Mouse (Mus musculus): Measurements from ENCODE around the gene Gemin5.

Gemin5 gene

DNA sequence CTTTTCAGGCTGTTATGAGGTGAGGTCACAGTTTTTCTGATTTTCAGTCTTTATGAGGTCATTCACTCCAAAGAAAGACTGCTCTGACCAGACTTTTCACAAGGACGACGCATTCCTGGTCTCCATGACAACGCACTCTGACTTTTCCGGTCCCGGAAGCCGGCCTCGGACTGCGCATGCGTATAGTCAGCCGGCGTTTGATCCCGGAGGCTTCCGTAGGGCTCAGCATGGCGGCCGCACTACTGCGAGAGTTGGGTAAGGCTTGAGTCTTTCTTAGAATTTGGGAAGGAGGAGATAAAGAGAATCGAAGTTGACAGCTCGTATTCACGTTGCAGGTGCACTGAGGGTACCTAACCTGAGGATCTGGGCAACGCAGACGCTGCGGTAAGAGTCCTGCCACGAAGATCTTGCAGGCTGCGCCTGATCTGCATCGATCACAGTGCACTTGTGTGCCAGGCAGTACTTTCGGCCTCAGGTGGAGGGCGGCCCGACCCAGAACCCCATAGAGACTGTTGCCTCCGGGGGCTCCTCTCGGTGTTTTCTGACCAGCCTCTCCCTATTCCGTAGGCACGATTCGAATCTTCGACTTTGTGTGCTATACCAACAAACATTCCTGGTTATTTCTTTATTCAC is 3.2 kb upstream of the Gemin5 start, which contains the start of gene Mrpl22:
Mrpl22 (plus strand) TSS at position 203 of the 633 bp plus-strand sequence.
- DNase-seq (ENCODE audit: low spot score in 2 of 2), result peak; percentile 91 to 92

DNA sequence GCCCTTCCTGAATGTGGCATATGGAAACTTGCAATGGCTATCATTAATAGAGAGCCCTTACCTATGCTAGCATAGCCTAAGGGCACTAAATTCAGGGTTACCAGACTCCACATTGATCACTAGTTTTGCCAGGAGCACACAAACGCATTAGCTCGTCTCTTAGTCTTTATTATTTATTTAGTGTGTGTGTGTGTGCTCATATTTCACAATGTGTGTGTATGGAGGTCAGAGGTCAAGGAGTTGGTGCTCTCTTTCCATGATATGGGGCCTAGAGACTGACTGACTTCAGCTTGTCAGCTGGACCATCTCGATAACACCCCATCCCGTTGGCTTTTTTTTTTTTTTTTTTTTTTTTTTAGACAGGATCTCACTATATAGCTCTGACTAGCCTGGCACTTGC is 1.3 kb upstream of the Gemin5 start:
- DNase-seq (ENCODE audit: low spot score in 2 of 2), result no peak

DNA sequence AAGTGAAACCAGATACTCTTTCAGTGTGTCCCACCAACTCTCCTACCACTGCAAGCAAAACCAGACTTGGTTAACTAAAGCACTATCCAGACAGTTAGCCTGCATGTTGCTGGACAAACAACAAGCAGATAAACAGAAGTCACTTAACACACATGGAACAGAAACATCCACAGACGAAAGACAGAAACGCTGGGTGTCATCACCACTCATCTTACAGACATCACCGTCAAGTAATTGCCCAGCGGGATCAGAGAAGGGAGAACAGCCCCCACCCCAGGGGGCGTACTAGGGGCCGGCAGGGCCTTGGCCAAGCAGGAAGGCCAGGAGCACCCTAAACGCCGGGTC is 545 bp downstream of the Gemin5 start:
- no peak for DNase-seq (ENCODE audit: low spot score in 2 of 2)

DNA sequence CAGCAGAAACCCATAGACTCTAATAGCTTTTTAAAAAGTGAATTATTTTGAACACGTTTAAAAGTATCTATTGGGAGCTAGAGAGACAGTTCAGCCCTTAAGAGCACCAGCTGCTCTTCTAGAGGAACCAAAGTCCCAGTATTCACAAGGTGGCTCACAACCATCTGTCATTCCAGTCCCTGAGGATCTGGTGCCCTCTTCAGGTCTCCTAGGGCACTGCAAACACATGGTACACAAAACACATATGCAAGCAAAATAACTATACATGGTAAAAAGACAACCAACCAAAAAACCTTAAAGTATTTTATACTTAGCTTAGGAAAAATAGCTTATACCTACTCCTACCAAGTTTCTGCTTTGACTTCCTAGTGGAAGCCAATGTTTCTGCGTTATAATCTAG is 3.3 kb downstream of the Gemin5 start:
- no peak for DNase-seq (ENCODE audit: low spot score in 2 of 2)

DNA sequence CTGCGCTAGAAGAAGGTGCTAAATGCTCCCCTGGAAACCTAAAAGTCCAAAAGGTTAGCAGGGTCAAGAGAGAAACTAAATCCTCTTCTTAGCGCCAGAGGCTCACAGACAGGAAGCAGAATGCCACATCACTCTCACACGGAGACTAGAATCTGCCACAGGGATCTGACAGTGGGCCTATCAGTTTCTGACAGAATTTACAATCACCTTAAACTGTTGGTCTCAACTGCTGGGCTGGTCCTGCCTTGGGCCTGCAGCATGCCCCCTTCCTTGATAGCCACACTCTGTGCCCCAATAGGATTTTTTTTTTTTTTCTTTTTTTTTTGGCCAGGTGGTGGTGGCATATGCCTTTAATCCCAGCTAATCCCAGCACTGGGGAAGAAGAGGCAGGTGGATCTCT is 11.5 kb downstream of the Gemin5 start:
- no peak for DNase-seq (ENCODE audit: low spot score in 2 of 2)

DNA sequence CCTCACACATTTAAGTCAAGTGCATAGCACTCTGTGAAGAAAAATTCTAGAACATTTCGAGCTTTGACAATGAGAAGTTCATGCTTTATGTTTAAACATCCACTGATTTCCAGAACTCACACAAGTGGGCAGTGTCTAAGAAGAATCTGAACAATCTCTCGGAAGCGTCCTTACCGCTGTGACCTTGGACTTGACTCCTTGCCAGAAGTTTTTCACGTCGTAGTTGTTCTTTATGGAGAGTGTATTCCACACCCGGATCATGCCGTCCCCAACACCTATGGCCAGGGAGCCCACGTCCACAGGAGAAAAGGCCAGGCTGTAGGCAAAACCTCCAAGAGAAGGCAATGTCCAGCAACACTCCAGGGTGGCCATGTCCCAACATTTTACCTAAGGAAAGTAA is 12.9 kb downstream of the Gemin5 start:
- no peak for DNase-seq (ENCODE audit: low spot score in 2 of 2)

DNA sequence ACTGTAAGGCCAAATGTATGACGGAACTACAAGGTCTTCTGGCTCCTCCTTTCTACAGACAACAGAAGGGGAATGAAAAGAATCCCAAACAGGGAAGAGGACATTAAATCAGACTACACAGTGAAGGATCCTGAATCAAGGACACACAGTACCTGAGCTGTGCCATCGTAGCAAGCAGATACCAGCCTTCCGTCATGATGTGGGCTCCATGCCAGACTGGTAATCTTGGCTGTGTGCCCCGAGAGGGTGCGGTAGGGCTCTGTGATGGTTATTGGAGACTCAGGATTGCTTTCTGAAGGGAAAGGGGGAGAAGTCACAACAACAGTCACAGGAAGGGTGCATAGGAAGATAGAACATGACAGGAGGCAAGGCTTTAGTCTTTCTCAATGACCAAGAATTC is 22.1 kb downstream of the Gemin5 start:
- no peak for DNase-seq (ENCODE audit: low spot score in 2 of 2)

DNA sequence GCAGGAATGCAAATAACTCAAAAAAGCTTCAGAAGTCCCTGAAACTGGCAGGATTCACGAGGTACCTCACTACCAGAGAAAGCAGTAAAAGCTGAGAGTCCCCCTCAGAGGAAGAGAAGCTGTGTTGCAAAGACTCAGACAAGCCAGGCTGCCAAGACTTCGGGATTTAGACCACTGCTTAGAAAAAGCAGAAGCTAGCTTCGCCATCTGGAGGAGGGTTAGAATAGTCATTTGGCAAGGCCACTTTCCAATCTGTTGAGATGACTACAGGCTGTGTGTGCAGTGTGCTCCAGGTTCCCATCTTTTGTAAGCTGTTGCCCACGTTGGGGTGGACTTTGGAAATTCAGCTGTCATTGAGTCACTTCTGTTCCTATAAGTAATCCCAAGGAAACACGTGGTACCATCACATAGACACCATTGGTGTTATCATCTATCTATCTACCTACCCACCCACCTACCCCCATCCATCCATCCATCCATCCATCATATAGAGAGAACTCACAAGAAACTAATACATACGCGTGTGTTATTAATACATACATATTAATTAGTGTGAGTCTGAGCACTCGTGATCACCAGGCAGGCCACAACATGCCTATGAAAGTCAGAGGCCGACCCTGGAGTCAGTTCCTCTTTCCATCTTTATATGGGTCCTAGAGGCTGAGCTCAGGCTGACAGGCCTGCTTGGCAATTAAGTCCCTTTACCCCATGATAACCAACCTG is 24.5 kb downstream of the Gemin5 start:
- DNase-seq (ENCODE audit: low spot score in 2 of 2), result no peak

DNA sequence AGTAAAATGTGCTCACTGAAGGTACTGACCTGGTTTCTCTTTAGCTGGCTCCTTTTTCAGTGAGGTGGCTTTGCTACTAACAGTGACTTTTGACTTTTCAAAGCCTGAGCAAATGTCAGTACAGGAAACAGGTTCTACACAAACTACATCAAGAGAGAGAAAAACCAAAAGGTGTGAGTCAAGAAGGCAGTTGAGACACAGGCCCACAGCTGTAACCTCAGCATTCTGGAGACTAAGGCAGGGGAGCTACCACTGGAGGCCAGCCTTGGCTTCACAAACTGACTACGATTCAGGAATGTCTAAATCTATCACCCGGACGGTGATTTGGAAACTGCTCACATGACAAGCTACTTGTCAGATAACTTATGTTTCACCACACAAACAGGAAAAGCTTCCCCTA is 28.9 kb downstream of the Gemin5 start:
- no peak for DNase-seq (ENCODE audit: low spot score in 2 of 2)

DNA sequence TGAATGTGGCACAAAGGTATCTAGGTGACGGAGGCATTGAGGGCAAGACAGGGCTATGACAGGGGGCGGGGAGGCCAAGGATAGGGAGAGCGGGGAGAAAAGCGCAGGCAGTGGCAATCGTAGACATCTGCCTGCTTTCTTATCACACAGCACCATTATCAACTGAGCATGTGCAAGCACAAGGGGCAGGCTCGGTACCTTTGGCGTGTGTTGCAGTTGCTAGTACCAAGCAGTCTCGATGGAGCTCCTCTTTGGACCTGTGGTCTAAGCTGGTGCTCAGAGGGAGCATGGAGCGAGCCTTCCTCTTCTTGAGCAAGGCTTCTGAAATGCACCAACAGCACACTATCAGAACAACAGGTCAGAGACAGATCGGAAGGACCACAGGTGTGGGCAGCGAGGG is 29.5 kb downstream of the Gemin5 start:
- no peak for DNase-seq (ENCODE audit: low spot score in 2 of 2)

DNA sequence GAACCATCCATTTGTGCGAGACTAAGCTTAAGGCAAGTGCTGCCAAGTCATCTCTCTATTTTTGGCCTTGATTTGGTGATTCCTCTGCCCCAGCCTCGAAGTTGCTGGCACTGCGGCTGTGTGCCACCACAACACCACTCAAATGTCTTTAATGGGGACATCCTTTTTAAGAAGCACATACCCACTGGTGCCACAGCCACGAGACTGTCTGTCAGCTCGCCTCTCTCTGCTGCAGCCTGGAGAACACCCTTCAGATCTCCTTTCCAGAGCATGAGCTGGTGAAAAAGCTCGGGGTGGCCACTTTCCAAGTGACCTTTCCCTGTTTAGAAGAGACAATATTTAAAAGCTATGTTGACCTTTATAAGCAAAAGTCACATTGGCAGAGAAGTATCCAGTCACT is 31.7 kb downstream of the Gemin5 start:
- no peak for DNase-seq (ENCODE audit: low spot score in 2 of 2)

DNA sequence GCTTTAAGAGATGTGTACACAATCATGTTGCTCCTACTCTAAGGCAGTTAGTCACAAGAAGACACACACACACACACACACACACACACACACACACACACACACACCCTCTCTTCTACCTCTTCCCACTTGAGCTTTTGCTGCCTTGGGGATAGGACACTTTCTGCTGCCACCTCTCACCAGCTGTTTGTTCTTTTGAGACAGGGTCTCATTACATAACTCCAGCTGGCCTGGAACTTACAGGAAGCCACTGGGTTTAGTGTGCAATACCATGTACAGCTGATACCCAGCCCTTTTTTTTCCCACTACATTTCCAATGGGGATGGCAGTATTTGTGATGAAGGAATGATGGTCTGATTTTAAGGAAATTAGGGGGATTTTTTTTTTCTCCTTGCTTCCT is 33.0 kb downstream of the Gemin5 start:
- DNase-seq (ENCODE audit: low spot score in 2 of 2), result no peak

DNA sequence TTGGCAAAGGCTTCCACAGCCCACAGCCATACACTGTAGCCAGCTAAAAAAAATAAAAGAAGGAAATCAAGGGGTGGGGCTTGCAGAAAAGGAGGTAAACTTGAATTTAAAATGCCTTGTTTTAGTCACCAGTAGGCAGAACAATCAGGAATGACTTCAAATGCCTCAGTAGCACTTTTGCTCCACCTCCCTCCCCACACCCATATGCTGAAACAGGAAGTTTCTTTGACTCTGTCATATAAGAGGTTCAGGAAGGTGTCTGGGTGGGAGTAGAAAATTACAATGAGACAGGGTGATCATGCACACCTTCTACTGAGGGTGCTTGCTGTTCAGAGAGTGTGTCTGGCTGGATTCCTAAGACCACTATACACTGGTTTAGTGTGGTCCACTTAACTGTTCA is 33.5 kb downstream of the Gemin5 start:
- DNase-seq (ENCODE audit: low spot score in 2 of 2), result no peak

DNA sequence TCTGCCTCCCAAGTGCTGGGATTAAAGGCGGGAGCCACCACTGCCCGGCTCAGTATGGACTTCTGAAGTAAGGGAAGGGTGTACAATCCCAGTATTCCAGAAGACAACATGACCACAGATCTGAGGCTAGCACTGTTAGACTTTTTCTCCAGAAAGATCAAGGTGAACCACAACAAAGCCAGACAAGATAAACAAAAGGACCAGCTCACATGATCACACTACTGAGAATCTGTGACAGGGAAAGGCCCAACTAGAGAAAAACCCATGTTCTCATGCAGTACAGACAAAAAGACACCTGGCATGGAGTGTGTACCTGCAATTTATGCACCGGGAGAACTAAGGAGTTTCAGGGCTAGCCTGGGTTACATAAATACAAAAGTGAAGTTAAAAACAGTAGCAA is 36.3 kb downstream of the Gemin5 start:
- DNase-seq (ENCODE audit: low spot score in 2 of 2), result no peak

DNA sequence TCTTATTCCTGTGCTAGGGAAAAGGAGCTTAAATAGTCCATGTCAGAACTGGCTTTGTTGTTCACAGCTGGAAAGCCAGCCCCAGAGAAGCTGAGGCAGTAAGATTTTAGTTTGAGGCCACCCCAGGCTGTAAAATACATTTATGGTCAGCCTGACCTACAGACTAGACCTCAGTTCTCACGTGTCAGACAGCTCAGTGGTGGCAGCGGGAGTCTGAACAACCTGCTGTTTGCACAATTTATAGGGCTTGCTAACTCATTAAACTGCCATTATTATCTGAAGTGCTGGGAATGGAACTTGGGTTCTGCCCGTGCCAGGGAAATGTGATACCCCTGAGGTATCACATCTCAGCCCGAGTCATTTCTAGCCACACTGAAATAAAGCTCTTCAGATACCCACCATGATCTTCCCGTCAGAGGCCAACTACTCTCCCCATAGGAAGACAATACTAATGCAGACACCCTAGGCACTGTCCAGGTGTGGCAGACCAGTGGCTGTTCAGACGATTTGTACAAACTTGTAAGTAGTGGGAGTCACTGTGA is 39.0 kb downstream of the Gemin5 start:
- no peak for DNase-seq (ENCODE audit: low spot score in 2 of 2)

DNA sequence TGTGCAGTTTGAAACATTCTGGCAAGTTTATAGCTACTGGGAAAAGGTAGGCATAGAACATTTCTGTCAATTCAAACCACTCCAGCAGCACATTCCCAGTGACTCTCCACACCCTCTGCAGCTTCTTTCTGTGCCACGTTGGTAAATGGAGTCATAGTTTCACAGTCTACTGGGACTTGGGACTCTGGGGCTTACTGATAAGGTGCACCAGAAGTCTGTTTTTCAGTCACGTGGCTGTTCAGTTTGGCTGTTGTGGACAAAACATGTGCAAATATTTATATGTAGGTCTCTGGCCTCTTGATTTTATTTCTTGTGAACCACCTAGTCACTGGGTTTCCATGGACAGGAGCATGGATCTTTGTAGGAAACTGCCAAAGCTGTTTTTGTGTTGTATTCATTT is 40.8 kb downstream of the Gemin5 start:
- DNase-seq (ENCODE audit: low spot score in 2 of 2), result no peak

DNA sequence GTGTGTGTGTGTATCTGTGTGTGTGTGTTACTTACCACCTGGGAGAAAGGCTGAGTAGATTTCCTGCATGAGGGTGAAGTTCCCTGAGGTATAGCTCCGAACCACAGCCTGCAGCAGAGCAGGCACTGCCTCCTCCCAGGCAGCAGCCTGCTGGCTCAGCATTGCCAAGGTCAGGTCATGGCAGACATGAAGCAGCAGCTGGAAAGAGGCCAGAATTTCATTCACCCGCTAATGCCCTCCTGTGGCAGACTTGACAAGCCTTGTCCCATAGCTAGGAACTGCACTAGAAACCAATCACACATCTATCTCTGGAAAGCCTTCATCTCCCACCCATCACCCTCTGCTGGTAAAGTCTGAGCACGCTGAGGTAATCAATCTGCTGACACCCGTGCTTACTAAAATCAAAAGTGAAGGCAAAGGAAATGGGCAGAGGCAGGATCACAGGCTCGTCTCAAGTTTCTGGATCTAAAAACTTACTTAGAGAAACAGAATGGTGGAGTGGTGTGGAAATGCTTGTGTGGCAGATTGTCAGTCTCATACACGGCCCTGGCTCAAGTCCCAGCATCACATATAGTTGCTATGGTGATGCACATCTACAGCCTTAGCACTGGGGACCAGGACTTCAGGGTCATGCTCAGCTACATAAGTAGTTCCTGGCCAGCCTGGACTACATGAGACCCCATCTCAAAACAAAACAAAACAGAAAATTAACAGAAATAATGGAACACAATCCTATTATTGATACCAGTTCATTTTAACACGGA is 41.8 kb downstream of the Gemin5 start:
- no peak for DNase-seq (ENCODE audit: low spot score in 2 of 2)

DNA sequence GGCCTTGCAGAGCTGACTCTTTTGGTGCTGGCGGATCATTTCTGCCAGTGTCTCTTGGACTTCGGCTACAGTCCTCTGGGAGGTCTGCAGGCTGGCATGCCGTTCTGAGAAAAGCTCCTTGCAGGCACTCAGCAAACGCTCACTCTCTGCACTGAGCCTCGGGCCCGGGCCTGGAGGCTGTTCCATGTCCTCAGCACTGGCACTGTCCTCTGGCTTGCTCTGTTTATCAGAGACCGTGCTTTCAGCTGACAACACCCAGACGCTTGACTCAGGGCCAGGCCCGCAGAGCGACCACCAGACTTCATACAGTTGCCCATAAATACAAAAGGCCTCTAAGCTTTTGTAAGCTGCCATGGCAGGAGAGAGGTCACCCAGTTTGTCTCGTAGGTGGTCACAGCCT is 43.3 kb downstream of the Gemin5 start:
- no peak for DNase-seq (ENCODE audit: low spot score in 2 of 2)

DNA sequence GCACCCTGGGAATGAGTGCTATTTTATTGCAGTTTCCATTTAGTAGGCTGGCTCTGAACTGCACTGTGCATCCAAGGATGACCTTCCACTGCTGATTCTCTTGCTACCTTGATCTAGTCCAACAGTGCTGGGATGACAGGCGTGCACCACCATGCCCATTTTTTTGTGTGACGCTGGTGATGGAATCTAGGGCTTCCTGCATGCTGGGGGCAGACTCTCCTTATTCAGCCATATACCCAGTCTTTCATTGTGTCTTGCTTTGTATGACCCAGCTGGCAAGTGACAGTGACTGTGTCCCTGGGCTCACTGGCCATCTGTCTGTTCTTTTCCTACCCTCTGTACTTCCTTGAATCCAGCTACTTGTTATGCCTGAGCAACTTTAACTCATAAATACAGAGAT is 44.6 kb downstream of the Gemin5 start:
- no peak for DNase-seq (ENCODE audit: low spot score in 2 of 2)

DNA sequence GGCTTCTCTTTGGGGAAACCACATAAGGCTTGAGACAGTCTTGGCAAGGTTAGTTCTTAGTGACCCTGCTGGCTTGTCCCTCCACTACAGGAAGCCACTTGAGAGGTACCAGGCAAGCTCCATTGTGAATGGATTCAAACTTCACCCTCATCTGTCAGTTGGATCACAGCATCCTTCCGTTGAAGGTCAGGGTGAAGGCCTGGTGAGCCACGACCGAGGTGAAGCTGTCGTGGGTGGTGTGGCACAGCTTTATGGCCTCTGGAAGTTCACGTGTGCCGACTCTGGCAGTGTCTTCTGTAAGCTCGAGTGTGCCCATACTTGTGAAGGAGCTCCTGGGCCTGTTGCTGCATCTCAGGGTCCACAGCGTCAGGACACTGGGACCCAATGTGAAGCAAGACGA is 47.0 kb downstream of the Gemin5 start:
- DNase-seq (ENCODE audit: low spot score in 2 of 2), result no peak

DNA sequence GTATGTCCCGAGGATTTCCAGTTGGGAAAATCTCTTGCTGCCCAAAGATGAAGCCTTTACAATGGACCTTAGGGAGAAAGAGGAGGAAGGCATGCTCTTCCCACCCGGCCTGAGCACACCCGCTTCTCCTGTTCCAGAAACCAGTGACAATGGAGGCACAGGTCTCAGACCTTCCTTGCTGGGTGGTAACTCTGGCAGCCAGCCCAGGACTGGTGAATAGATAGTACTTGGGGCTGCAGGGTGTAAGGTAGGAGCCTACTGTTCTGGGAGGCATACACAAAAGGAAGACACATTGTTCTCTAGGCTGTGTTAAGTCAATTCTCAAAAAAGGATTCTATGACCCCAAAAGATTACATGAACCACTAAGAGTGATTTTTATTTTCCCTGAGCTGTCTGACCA is 47.7 kb downstream of the Gemin5 start:
- DNase-seq (ENCODE audit: low spot score in 2 of 2), result no peak

DNA sequence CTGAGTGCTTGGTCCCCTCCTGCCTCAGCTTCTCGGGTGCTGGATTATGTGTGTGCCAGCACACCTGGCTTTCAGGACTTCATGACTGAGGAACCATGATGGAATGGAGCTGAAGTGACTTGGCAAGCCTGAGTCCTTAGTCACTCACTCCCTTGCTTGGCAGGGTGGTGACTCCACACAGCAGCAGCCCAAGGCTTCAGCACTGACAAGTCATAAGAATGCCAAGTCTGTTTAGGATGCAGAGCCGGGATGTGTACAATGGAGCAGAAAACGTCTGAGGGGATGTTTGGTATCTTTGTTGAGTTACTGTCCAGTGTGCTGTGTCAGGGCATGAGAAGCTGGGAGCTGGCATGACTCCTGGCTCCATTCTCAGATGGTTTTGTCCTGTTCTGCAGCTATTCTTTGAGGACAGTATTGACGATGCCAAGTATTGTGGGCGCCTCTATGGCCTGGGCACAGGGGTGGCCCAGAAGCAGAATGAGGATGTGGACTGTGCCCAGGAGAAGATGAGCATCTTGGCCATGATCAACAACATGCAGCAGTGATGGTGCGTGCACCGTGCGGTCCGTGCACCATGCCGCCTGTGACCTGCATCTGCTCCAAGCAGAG is 51.2 kb downstream of the Gemin5 start:
- no peak for DNase-seq (ENCODE audit: low spot score in 2 of 2)

All from natural killer cell, adult 2 months (primary cell).